Mouse (Mus musculus) hindbrain, embryonic 11.5 days (tissue): ENCODE data around the gene Ubqln1. TPM values are rescaled to one million over a fixed set of nuclear protein-coding genes. Genes with fewer than 3 reads are reported as not detected.
A peak's percentile ranks its signal among the peaks of the same experiment; 100 is the strongest.

ENCODE experiments used
- ATAC-seq: fragments of 200-750 bp; cut with Nextera tagmentation; 2 replicates; pipeline ENCODE4 v1.8.0; 2017; ENCODE audit warnings: mild to moderate bottlenecking, moderate TSS enrichment, moderate library complexity; ENCODE audit not compliant: low FRiP score
- DNase-seq: peaks from one replicate; pipeline ENCODE4 v3.0.0-alpha.2; 2015; ENCODE audit warnings: low spot score
- H3K27ac ChIP-seq: fragments of 300-500 bp; sonication (generic); 2 replicates; pipeline ENCODE4 v1.5.1; 2014; ENCODE audit warnings: mild to moderate bottlenecking, low read depth, low read length
- H3K27me3 ChIP-seq: fragments of 300-500 bp; sonication (generic); 2 replicates; pipeline ENCODE4 v1.6.1; 2014; ENCODE audit warnings: mild to moderate bottlenecking, low read length, moderate library complexity, mixed read lengths; ENCODE audit not compliant: control insufficient read depth, insufficient read depth
- H3K36me3 ChIP-seq: fragments of 300-500 bp; sonication (generic); 2 replicates; pipeline ENCODE4 v1.6.1; 2014; ENCODE audit warnings: mild to moderate bottlenecking, low read length, moderate library complexity, mixed read lengths; ENCODE audit not compliant: control insufficient read depth, insufficient read depth
- H3K4me1 ChIP-seq: fragments of 300-500 bp; sonication (generic); replicated peaks from 2 replicates; pipeline ENCODE4 v1.6.1; 2014; ENCODE audit warnings: low read length, mixed read lengths; ENCODE audit not compliant: control insufficient read depth, insufficient read depth
- H3K4me2 ChIP-seq: fragments of 300-500 bp; sonication (generic); replicated peaks from 2 replicates; pipeline ENCODE4 v1.6.1; 2014; ENCODE audit warnings: mild to moderate bottlenecking, low read depth, low read length
- H3K4me3 ChIP-seq: fragments of 300-500 bp; sonication (generic); 2 replicates; pipeline ENCODE4 v1.5.1; 2014; ENCODE audit warnings: low read depth, low read length
- H3K9ac ChIP-seq: fragments of 300-500 bp; sonication (generic); 2 replicates; pipeline ENCODE4 v1.6.1; 2014; ENCODE audit warnings: low read depth, low read length
- H3K9me3 ChIP-seq: fragments of 300-500 bp; sonication (generic); 2 replicates; pipeline ENCODE4 v1.6.1; 2016; ENCODE audit warnings: low read length; ENCODE audit not compliant: control insufficient read depth
- WGBS: fragments of 180-500 bp; shearing (Covaris S2); extraction: QIAGEN DNeasy Blood & Tissue Kit; methylation state at CpG from one replicate; pipeline ENCODE4 v1.1.7; 2014; 5-methylcytosine and 5-hydroxymethylcytosine counted together
- polyA plus RNA-seq: library from polyadenylated mRNA; unstranded; fragments of >200 nt; fragmentation: Nextera tagmentation; extraction: Ambion mirVana; gene quantifications from 2 replicates; pipeline ENCODE4 v1.2.1, GENCODE M21; 2014

Gene Ubqln1
- polyA plus RNA-seq, 1 experiment from 2014 or later: 124 TPM

DNA sequence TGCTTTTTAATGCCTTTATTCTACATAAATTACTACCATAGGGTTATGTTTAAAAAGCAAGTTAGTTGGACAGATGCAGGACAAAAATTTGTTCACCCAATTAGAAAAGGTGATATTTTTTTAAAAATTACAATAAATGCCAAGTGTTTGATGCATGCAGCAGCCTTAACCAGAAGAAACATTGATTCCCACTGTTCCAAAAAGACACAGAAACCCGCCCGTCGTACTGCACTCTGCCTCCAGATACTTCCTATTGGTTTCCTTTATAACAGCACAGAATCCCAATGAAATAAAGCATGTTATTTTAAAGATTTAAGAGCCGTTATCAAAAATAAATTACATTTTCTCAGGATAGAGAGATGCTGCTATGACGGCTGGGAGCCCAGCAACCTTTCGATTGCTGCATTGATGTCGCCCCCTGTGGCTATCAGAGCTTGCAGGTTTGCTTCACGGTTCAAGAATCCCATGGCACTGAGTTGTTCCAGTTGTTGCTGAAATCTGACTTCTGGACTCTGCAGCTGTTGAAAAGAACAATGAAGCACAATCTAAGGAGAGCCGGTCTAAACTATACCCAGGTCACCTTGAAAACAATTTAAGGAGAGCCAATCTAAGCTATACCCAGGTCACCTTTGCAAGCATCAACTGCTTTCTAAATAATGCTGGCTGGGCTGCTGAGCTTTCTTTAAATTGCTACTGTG lies 37.8 kb downstream of the Ubqln1 start:
- Histone ChIP-seq H3K36me3 (0 out of 2 replicates have a peak, but pooled peaks cover 9% of the 10 kb centered on the region), H3K4me1 (no peaks in the 10 kb centered on the region), H3K4me3 (no peak overlapping the region), H3K9me3 (no peaks in the 10 kb centered on the region), H3K27ac (no peak overlapping the region), H3K27me3 (no peaks in the 10 kb centered on the region), H3K9ac (no peak overlapping the region), H3K4me2 (no peak overlapping the region)
- DNase-seq: no peak
- 90% methylated on average over 9 of the region's 9 CpGs for WGBS
- ATAC-seq: no peak

DNA sequence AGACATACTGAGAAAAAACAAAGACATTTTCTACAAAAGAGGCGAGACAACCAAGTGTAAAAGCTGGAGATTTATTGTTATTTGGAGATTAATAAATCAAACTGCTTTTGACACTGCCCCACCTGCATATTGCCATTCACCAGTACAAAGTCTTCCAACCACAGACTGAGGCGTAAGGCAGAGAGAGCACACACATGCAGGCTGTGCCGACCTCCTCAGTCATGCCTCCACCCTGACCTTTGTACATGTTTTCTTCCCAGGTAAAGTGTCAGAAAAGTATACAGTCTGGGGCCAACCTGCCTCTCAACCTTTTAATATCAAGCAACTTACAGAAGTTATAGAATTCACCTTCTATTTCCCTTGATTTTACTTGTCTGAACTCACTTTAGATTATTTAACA lies 39.3 kb downstream of the Ubqln1 start:
- H3K4me3 ChIP-seq: no peak overlapping the region
- 94% methylated on average over 3 of the region's 3 CpGs for WGBS
- H3K4me1 ChIP-seq: no peaks in the 10 kb centered on the region
- no peak overlapping the region for H3K4me2 ChIP-seq
- H3K9me3 ChIP-seq: no peaks in the 10 kb centered on the region
- ATAC-seq (no peak), DNase-seq (no peak)
- H3K27ac ChIP-seq: no peak overlapping the region
- no peaks in the 10 kb centered on the region for H3K27me3 ChIP-seq
- H3K36me3 ChIP-seq: 0 out of 2 replicates have a peak, but pooled peaks cover 9% of the 10 kb centered on the region
- no peak overlapping the region for H3K9ac ChIP-seq

DNA sequence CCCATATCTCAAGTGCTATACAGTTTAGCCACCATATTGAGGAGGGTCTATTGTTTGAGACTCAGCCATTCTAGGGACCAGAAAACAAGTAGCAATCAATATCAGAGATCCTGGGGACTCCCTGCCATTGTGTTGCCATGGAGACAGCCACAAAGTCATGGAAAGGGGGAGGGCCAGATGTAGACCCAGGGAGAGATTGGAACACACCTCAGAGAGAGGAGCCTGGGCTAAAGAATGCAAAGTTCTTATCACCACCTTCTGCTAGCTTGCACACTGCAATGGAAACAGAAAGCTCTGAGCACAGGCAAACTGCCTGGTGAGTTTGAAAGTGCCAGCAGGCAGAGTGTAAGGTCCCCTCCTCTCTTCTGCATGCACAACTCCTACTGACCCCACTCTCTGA lies 47.3 kb downstream of the Ubqln1 start:
- no peaks in the 10 kb centered on the region for H3K4me1 ChIP-seq
- no peaks in the 10 kb centered on the region for H3K27me3 ChIP-seq
- H3K4me2 ChIP-seq: no peak overlapping the region
- H3K9ac ChIP-seq: no peak overlapping the region
- H3K36me3 ChIP-seq: no peaks in the 10 kb centered on the region
- no peak for ATAC-seq
- no peak overlapping the region for H3K4me3 ChIP-seq
- no peaks in the 10 kb centered on the region for H3K9me3 ChIP-seq
- H3K27ac ChIP-seq: no peak overlapping the region
- DNase-seq: no peak

DNA sequence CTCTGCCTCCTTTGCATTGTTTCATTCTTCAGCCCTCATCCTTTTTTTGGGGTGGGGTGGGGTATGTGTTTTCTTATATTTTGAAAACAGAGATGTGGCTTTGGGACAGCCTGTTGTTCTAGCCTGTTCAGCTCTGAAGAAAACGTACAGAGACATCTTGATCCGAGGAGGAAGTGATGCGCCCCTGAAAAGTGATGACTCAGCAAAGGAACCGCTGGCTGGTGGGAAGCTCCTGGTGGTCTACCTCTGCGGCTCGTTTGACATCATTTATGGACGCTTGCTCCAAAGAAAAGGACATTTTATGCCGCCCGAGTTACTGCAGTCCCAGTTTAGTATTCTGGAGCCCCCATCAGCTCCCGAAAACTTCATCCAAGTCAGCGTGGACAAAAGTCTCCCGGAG lies 52.1 kb downstream of the Ubqln1 start:
- Histone ChIP-seq H3K9ac (no peak overlapping the region), H3K4me3 (no peak overlapping the region), H3K4me1 (no peaks in the 10 kb centered on the region; the same call in 1 of the 2 replicates), H3K4me2 (no peak overlapping the region), H3K36me3 (peaks cover 10% of the 10 kb centered on the region), H3K9me3 (no peaks in the 10 kb centered on the region), H3K27ac (no peak overlapping the region), H3K27me3 (no peaks in the 10 kb centered on the region)
- ATAC-seq (no peak), DNase-seq (no peak)
- 94% methylated on average over 12 of the region's 12 CpGs for WGBS

DNA sequence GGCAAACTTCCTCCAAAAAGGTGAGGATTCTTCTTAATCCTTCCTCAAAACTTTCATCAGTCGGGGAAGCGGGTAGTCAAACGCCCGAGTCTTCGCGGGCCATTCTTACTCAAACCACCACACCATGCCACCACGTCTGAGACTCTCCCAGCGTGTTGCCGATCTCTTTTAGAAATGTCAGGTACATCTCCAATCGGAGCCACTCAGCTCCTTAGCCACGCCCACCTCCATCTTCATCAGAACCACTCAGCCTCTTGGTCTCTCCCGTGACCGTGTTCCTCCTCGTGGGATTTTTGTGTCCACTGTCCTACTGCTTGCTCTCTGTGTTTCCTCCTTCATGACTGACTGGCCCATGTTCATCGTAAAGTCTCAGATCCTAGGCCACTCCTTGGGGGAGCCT lies 54.7 kb downstream of the Ubqln1 start:
- H3K4me1 ChIP-seq: no peaks in the 10 kb centered on the region; the same call in none of the 2 replicates
- H3K27me3 ChIP-seq: no peaks in the 10 kb centered on the region
- no peak for ATAC-seq
- no peaks in the 10 kb centered on the region for H3K9me3 ChIP-seq
- H3K9ac ChIP-seq: no peak overlapping the region
- WGBS: 96% methylated on average over 15 of the region's 15 CpGs
- no peak overlapping the region for H3K27ac ChIP-seq
- H3K4me2 ChIP-seq: no peak overlapping the region
- no peak for DNase-seq
- H3K36me3 ChIP-seq: peaks cover 10% of the 10 kb centered on the region
- H3K4me3 ChIP-seq: no peak overlapping the region

DNA sequence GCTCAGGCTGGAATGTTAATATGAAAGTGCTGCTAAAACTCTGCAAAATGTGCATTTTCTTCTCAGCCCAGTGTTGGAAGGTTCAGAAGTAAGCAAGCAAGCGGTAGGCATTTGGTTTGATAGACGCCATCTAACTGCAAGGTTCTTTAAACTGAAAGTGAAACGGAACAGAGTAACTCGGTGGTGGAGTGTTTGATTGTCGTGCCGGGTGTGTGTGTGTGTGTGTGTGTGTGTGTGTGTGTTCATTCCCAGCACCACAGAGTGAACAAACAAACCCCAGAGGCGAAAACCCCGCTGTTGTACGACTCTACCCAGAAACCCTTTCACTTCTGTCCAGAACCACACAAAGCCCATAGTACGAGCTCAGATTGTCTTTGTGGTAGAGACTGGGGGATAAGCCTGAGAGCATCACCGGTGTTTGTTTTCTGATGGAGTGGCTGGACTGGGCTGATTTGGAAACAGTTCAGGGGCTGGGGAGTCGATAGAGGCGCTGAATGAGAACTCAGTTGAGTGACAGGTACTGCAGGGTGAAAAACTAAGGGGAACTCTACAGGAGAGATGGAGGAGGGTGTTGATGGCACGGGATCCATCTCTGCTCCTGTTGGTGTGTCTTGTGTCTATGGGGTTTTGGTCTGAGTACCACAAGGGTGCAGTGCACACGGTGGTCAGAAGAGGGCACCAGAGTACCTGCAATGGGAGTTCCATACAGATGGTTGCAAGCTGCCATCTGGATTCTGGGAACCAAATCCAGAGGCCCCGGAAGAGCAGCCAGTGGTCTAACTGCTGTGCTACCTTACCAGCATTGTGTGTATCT lies 57.1 kb downstream of the Ubqln1 start:
- Histone ChIP-seq H3K4me2 (peak overlapping the region; percentile 96), H3K36me3 (peaks cover 10% of the 10 kb centered on the region), H3K27me3 (no peaks in the 10 kb centered on the region), H3K9me3 (no peaks in the 10 kb centered on the region), H3K27ac (peak overlapping the region; percentile 24; the same call in 1 of the 2 replicates), H3K4me1 (no peaks in the 10 kb centered on the region; the same call in none of the 2 replicates), H3K4me3 (peak overlapping the region; percentile 82), H3K9ac (peak overlapping the region; percentile 81; the same call in 1 of the 2 replicates)
- peak; percentile 96 for DNase-seq
- peak; percentile 70 for ATAC-seq
- 13% methylated on average over 16 of the region's 16 CpGs for WGBS

DNA sequence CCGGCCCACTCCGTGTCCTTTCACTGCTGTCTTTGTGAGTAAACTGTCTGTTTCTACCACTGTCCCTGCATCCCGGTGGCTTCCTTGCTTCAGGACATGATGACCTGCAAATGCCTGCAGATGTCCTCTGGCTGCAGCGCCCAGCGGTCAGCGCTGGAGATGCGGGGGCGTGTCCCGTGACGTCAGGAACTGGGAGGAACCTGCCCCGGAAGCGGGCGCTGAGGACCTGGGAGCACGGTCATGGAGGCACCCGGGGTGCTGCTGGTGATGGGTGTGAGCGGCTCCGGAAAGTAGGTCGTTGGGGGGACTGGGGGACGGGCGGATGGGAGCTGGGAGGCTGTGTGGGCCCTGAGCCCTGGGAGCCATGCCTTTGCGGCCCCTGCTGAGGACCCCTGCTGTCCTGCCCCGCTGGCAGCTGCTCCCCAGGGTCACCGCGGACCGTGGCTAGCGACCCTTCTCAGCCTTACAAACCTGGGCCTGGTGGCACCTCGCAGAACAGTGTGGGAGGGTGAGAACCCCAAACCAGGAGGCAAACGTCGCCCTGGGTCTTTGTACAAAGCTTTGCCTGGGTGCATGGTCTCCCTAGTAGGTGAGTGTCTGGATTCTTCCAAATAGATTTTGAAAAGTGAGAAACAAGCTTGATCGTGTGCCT lies 57.9 kb downstream of the Ubqln1 start, which contains the start of gene Idnk:
Idnk (plus strand) TSS at position 203 of the 652 bp plus-strand sequence.
- H3K4me3 ChIP-seq: peak within 1 kb of the TSS; percentile 82
- no peaks in the 10 kb centered on the region for H3K27me3 ChIP-seq
- peak within 1 kb of the TSS; percentile 96 for H3K4me2 ChIP-seq
- 1% methylated on average over 30 of the region's 30 CpGs for WGBS
- H3K4me1 ChIP-seq: no peaks in the 10 kb centered on the region; the same call in none of the 2 replicates
- no peaks in the 10 kb centered on the region for H3K9me3 ChIP-seq
- H3K9ac ChIP-seq: peak within 1 kb of the TSS; percentile 81
- H3K36me3 ChIP-seq: peaks cover 10% of the 10 kb centered on the region
- ATAC-seq (peak; percentile 88), DNase-seq (peak; percentile 92)
- peak within 1 kb of the TSS; percentile 24; the same call in 1 of the 2 replicates for H3K27ac ChIP-seq

DNA sequence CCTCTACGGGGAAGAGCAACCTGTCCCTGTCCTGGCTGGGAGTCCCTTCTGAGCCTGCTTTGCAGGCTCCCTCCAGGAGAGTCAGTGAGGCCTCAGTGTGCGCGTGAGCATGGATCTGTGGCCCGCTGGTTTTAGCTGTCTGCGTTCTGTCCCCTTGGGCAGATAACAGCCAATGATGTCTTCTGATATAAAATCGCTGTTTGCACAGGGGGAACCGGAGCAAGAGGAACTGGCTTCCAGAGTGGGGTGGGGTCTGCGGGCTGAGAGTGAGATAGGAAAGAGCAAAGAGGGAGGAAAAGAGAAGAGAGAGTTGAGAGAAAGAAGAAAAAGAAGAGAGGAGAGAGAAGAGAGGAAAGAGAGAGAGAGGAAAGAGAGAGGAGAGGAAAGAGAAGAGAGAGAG lies 58.4 kb downstream of the Ubqln1 start:
- H3K27ac ChIP-seq: no peak overlapping the region
- DNase-seq (no peak), ATAC-seq (no peak; the same call in 1 of the 2 replicates)
- H3K4me1 ChIP-seq: no peaks in the 10 kb centered on the region; the same call in none of the 2 replicates
- peaks cover 10% of the 10 kb centered on the region for H3K36me3 ChIP-seq
- H3K9me3 ChIP-seq: no peaks in the 10 kb centered on the region
- peak overlapping the region; percentile 96 for H3K4me2 ChIP-seq
- 29% methylated on average over 8 of the region's 8 CpGs for WGBS
- no peaks in the 10 kb centered on the region for H3K27me3 ChIP-seq
- H3K9ac ChIP-seq: peak overlapping the region; percentile 81
- H3K4me3 ChIP-seq: peak overlapping the region; percentile 82
